Mouse (Mus musculus) forebrain, embryonic 11.5 days (tissue): Measurements from ENCODE around the gene Dbil5. TPM values are rescaled to one million over a fixed set of nuclear protein-coding genes. Genes with fewer than 3 reads are reported as not detected.

ENCODE experiments used
- ATAC-seq: fragments of 200-750 bp; cut with Nextera tagmentation; replicated peaks from 2 replicates; pipeline ENCODE4 v1.8.0; 2017; ENCODE audit warnings: moderate TSS enrichment; ENCODE audit not compliant: low FRiP score
- DNase-seq: peaks from one replicate; pipeline ENCODE4 v3.0.0-alpha.2; 2017; ENCODE audit warnings: low spot score
- H3K27ac ChIP-seq: fragments of 300-500 bp; sonication (generic); 2 replicates; pipeline ENCODE4 v1.5.1; 2014; ENCODE audit warnings: low read depth, low read length
- H3K27me3 ChIP-seq: fragments of 300-500 bp; sonication (generic); 2 replicates; pipeline ENCODE4 v1.6.1; 2014; ENCODE audit warnings: mild to moderate bottlenecking, low read length, mixed read lengths; ENCODE audit not compliant: control insufficient read depth, insufficient read depth
- H3K36me3 ChIP-seq: fragments of 300-500 bp; sonication (generic); 2 replicates; pipeline ENCODE4 v1.6.1; 2014; ENCODE audit warnings: mild to moderate bottlenecking, low read length, moderate library complexity, mixed read lengths; ENCODE audit not compliant: control insufficient read depth, insufficient read depth
- H3K4me1 ChIP-seq: fragments of 300-500 bp; sonication (generic); replicated peaks from 2 replicates; pipeline ENCODE4 v1.6.1; 2014; ENCODE audit warnings: low read length, mixed read lengths; ENCODE audit not compliant: control insufficient read depth, insufficient read depth
- H3K4me2 ChIP-seq: fragments of 300-500 bp; sonication (generic); 2 replicates; pipeline ENCODE4 v1.6.1; 2014; ENCODE audit warnings: low read depth, mild to moderate bottlenecking, low read length, moderate library complexity, mixed read lengths; ENCODE audit not compliant: severe bottlenecking
- H3K4me3 ChIP-seq: fragments of 300-500 bp; sonication (generic); 2 replicates; pipeline ENCODE4 v1.5.1; 2014; ENCODE audit warnings: low read depth, low read length
- H3K9ac ChIP-seq: fragments of 300-500 bp; sonication (generic); 2 replicates; pipeline ENCODE4 v1.6.1; 2014; ENCODE audit warnings: low read length
- H3K9me3 ChIP-seq: fragments of 300-500 bp; sonication (generic); 2 replicates; pipeline ENCODE4 v1.6.1; 2016; ENCODE audit warnings: low read length, mixed read lengths; ENCODE audit not compliant: control insufficient read depth
- WGBS: fragments of 180-500 bp; shearing (Covaris S2); extraction: QIAGEN DNeasy Blood & Tissue Kit; methylation state at CpG from one replicate; pipeline ENCODE4 v1.1.7; 2014; 5-methylcytosine and 5-hydroxymethylcytosine counted together
- polyA plus RNA-seq: library from polyadenylated mRNA; unstranded; fragments of >200 nt; fragmentation: Nextera tagmentation; extraction: Ambion mirVana; gene quantifications from 2 replicates; pipeline ENCODE4 v1.2.1, GENCODE M21; 2014

The Dbil5 gene
- polyA plus RNA-seq, 1 experiment from 2014 or later: 0.48 TPM

- 38% methylated on average over 10 of the region's 10 CpGs for WGBS
- Histone ChIP-seq H3K4me2 (no peak overlapping the region), H3K4me1 (peaks cover 33% of the 10 kb centered on the region), H3K36me3 (no peaks in the 10 kb centered on the region; the same call in 1 of the 2 replicates), H3K27ac (peak overlapping the region; percentile 39), H3K9me3 (no peaks in the 10 kb centered on the region), H3K9ac (peak overlapping the region; percentile 29; the same call in 1 of the 2 replicates), H3K4me3 (no peak overlapping the region), H3K27me3 (no peaks in the 10 kb centered on the region)
- no peak for DNase-seq
- no peak for ATAC-seq
Observed at GRCm38 (mm10) chr11:76260208-76261050, 43.0 kb downstream of the Dbil5 start.

GRCm38 (mm10) chr11:76261224-76261623, 43.8 kb downstream of the Dbil5 start:
- no peak overlapping the region for H3K27ac ChIP-seq
- H3K4me2 ChIP-seq: no peak overlapping the region
- H3K4me1 ChIP-seq: peaks cover 34% of the 10 kb centered on the region
- H3K27me3 ChIP-seq: no peaks in the 10 kb centered on the region
- H3K4me3 ChIP-seq: no peak overlapping the region
- no peaks in the 10 kb centered on the region for H3K9me3 ChIP-seq
- H3K36me3 ChIP-seq: no peaks in the 10 kb centered on the region; the same call in 1 of the 2 replicates
- no peak overlapping the region for H3K9ac ChIP-seq
- 65% methylated on average over 12 of the region's 12 CpGs for WGBS
- no peak for DNase-seq
- no peak for ATAC-seq

GRCm38 (mm10) chr11:76262611-76263351, 45.4 kb downstream of the Dbil5 start:
- peak; percentile 72 for DNase-seq
- no peaks in the 10 kb centered on the region for H3K9me3 ChIP-seq
- 10% methylated on average over 19 of the region's 19 CpGs for WGBS
- H3K4me1 ChIP-seq: peaks cover 40% of the 10 kb centered on the region
- no peaks in the 10 kb centered on the region for H3K27me3 ChIP-seq
- no peak overlapping the region for H3K27ac ChIP-seq
- H3K4me3 ChIP-seq: no peak overlapping the region
- H3K36me3 ChIP-seq: no peaks in the 10 kb centered on the region; the same call in 1 of the 2 replicates
- H3K9ac ChIP-seq: peak overlapping the region; percentile 27
- H3K4me2 ChIP-seq: no peak overlapping the region
- ATAC-seq: peak; percentile 35; the same call in 1 of the 2 replicates

- Histone ChIP-seq H3K4me2 (no peak overlapping the region), H3K9me3 (no peaks in the 10 kb centered on the region), H3K4me1 (peaks cover 28% of the 10 kb centered on the region), H3K4me3 (no peak overlapping the region), H3K36me3 (no peaks in the 10 kb centered on the region), H3K27ac (peak overlapping the region; percentile 58; the same call in 1 of the 2 replicates), H3K27me3 (no peaks in the 10 kb centered on the region), H3K9ac (peak overlapping the region; percentile 30)
- 26% methylated on average over 7 of the region's 7 CpGs for WGBS
- ATAC-seq: 0 out of 2 replicates have a peak, but pooled peaks have one; percentile 18
- DNase-seq: no peak
Observed at GRCm38 (mm10) chr11:76267550-76267949, 50.1 kb downstream of the Dbil5 start.

- no peak for DNase-seq
- ATAC-seq: peak; percentile 45; the same call in 1 of the 2 replicates
- 7% methylated on average over 5 of the region's 5 CpGs for WGBS
- H3K27ac ChIP-seq: peak overlapping the region; percentile 58
- H3K9ac ChIP-seq: peak overlapping the region; percentile 30
- H3K36me3 ChIP-seq: no peaks in the 10 kb centered on the region
- H3K4me2 ChIP-seq: no peak overlapping the region
- H3K4me1 ChIP-seq: peaks cover 24% of the 10 kb centered on the region
- no peaks in the 10 kb centered on the region for H3K9me3 ChIP-seq
- no peak overlapping the region for H3K4me3 ChIP-seq
- H3K27me3 ChIP-seq: no peaks in the 10 kb centered on the region
Observed at GRCm38 (mm10) chr11:76268001-76268459, 50.6 kb downstream of the Dbil5 start.

Other genes with a start within 250 kb of the Dbil5 start
- gene 1700016K19Rik, start 217.7 kb upstream of the Dbil5 start, polyA plus RNA-seq: 0.41 TPM in 1 of 2 replicates, not detected in the other
- 12.1 and 15.3 TPM in 2 replicates for gene Rflnb, start 189.8 kb upstream of the Dbil5 start, polyA plus RNA-seq
- gene Vps53, start 38.0 kb upstream of the Dbil5 start, polyA plus RNA-seq: 41.5 and 43.6 TPM in 2 replicates
- gene Fam57a, start 37.9 kb upstream of the Dbil5 start, polyA plus RNA-seq: 34.6 and 35.1 TPM in 2 replicates
- 46.2 and 52.9 TPM in 2 replicates for gene Gemin4, start 56 bp downstream of the Dbil5 start, polyA plus RNA-seq
- gene Mrm3, start 26.1 kb downstream of the Dbil5 start, polyA plus RNA-seq: 18.6 and 20.7 TPM in 2 replicates
- 122 and 125 TPM in 2 replicates for gene Glod4, start 26.1 kb downstream of the Dbil5 start, polyA plus RNA-seq
- gene Nxn, start 181.5 kb downstream of the Dbil5 start, polyA plus RNA-seq: 52.3 and 65.1 TPM in 2 replicates
- 109 and 113 TPM in 2 replicates for gene Timm22, start 189.3 kb downstream of the Dbil5 start, polyA plus RNA-seq